Mouse (Mus musculus): ENCODE measurements at regions not wholly inside any gene's neighbourhood (a gene's known extent, or its start where the extent isn't known, plus 50 kb on each side); places are given as distances from the start of the nearest gene placed in this dataset.

DNA sequence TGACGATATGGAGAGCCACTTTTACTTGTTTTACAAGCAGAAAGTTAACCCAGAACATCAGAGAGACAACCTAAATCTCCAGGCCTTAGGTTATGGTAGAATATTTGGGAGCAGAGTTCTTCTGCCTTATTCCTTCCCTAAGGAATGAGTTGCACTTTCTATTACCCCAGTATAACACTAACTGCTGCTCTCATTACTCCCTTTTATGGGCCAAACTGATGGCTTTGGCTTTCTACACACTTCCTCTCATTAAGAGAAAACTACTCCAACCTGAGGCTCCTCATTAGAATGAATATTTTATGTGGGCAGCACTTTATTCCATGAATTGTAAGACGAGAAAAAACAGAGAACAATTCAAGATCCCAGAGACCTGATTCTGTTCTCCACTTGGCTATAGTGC, 289.0 kb upstream of the Tnc start:
- H3K4me1 ChIP-seq (ENCODE audit: control insufficient read depth, insufficient read depth, low read length) = no peaks in the 10 kb centered on the region
- no peak for DNase-seq (ENCODE audit: low spot score)
- H3K27ac ChIP-seq (replicated peaks; ENCODE audit: low read depth, low read length) = no peak overlapping the region
- no peak for ATAC-seq (ENCODE audit: insufficient number of reproducible peaks, low FRiP score, low TSS enrichment, low read depth)
- no peak overlapping the region for H3K4me2 ChIP-seq (ENCODE audit: low read depth, severe bottlenecking)
- WGBS = 45% methylated on average over 2 of the region's 2 CpGs
- H3K4me3 ChIP-seq (ENCODE audit: low read depth, low read length) = no peak overlapping the region
- H3K27me3 ChIP-seq (ENCODE audit: control insufficient read depth, insufficient read depth, low read length) = no peaks in the 10 kb centered on the region
- H3K9ac ChIP-seq (ENCODE audit: low read length) = no peak overlapping the region
- H3K36me3 ChIP-seq (ENCODE audit: control insufficient read depth, insufficient read depth, low read length) = no peaks in the 10 kb centered on the region
- H3K9me3 ChIP-seq (ENCODE audit: control insufficient read depth, low read length) = no peaks in the 10 kb centered on the region

GRCm38 (mm10) chr4:64330213-64330612, 283.4 kb upstream of the Tnc start:
- Histone ChIP-seq H3K9me3 (ENCODE audit: control insufficient read depth, low read length) (no peaks in the 10 kb centered on the region), H3K27me3 (ENCODE audit: control insufficient read depth, insufficient read depth, low read length) (no peaks in the 10 kb centered on the region), H3K4me3 (ENCODE audit: low read depth, low read length) (no peak overlapping the region), H3K27ac (replicated peaks; ENCODE audit: low read depth, low read length) (no peak overlapping the region), H3K4me2 (ENCODE audit: low read depth, severe bottlenecking) (no peak overlapping the region), H3K36me3 (ENCODE audit: control insufficient read depth, insufficient read depth, low read length) (no peaks in the 10 kb centered on the region), H3K9ac (ENCODE audit: low read length) (no peak overlapping the region), H3K4me1 (ENCODE audit: control insufficient read depth, insufficient read depth, low read length) (no peaks in the 10 kb centered on the region)
- WGBS = 61% methylated on average over 3 of the region's 3 CpGs
- DNase-seq (ENCODE audit: low spot score) (no peak), ATAC-seq (ENCODE audit: insufficient number of reproducible peaks, low FRiP score, low TSS enrichment, low read depth) (no peak)

GRCm38 (mm10) chr4:64324391-64324790, 277.6 kb upstream of the Tnc start:
- 72% methylated on average over 3 of the region's 3 CpGs for WGBS
- Histone ChIP-seq H3K9me3 (ENCODE audit: control insufficient read depth, low read length) (no peaks in the 10 kb centered on the region), H3K27ac (replicated peaks; ENCODE audit: low read depth, low read length) (no peak overlapping the region)

DNA sequence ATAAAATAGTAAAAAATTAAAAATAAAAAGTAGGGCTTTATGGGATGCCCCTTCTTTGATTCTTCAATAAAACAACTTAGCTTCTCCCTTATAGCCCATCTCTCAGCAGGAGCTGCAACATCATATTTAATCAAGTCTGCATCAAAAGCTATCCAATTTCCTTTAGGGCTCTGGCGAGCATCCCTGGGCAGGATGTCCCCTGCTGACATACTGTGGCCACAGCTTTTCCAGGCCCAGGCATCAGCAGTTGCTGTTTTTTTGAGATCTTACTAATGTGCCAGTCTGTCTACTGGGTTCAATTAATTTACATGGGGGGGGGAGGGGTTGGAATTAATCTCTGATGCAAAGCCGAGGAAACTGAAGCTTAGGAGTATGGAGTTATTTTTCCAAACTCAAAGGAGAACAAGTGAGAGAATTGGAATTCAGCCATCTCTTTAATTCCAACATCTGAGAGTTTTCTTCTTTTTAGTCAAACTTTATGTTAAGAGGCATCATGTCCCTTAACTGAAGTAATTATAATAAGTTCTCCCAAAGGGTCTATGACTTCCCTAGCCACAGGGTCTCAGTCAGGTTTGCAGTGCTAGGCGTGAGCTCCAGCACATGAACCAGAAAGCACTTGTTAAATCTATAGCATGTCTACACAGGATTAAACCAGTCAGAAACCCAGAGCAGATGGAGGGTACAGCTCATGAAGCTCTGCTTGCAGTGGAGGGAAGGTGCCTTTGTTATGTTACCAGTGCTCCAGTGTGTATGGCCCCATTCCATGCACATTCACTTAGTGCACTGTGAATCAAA, 269.9 kb upstream of the Tnc start:
- no peak overlapping the region for H3K27ac ChIP-seq (replicated peaks; ENCODE audit: low read depth, low read length)
- H3K4me2 ChIP-seq (ENCODE audit: low read depth, severe bottlenecking) = no peak overlapping the region
- no peaks in the 10 kb centered on the region for H3K36me3 ChIP-seq (ENCODE audit: control insufficient read depth, insufficient read depth, low read length)
- no peak overlapping the region for H3K4me3 ChIP-seq (ENCODE audit: low read depth, low read length)
- DNase-seq (ENCODE audit: low spot score) (no peak), ATAC-seq (ENCODE audit: insufficient number of reproducible peaks, low FRiP score, low TSS enrichment, low read depth) (peak; percentile 60; the same call in 1 of the 2 replicates)
- H3K9ac ChIP-seq (ENCODE audit: low read length) = no peak overlapping the region
- H3K27me3 ChIP-seq (ENCODE audit: control insufficient read depth, insufficient read depth, low read length) = no peaks in the 10 kb centered on the region
- no peaks in the 10 kb centered on the region for H3K4me1 ChIP-seq (ENCODE audit: control insufficient read depth, insufficient read depth, low read length)
- H3K9me3 ChIP-seq (ENCODE audit: control insufficient read depth, low read length) = no peaks in the 10 kb centered on the region
- WGBS = 50% methylated on average over 3 of the region's 3 CpGs

More at GRCm38 (mm10) chr4:64324391-64324790, 277.6 kb upstream of the Tnc start:
- ATAC-seq (ENCODE audit: insufficient number of reproducible peaks, low FRiP score, low TSS enrichment, low read depth) (no peak), DNase-seq (ENCODE audit: low spot score) (no peak)
- no peaks in the 10 kb centered on the region for H3K27me3 ChIP-seq (ENCODE audit: control insufficient read depth, insufficient read depth, low read length)
- H3K4me2 ChIP-seq (ENCODE audit: low read depth, severe bottlenecking) = no peak overlapping the region
- H3K36me3 ChIP-seq (ENCODE audit: control insufficient read depth, insufficient read depth, low read length) = no peaks in the 10 kb centered on the region
- no peaks in the 10 kb centered on the region for H3K4me1 ChIP-seq (ENCODE audit: control insufficient read depth, insufficient read depth, low read length)
- no peak overlapping the region for H3K9ac ChIP-seq (ENCODE audit: low read length)
- no peak overlapping the region for H3K4me3 ChIP-seq (ENCODE audit: low read depth, low read length)

DNA sequence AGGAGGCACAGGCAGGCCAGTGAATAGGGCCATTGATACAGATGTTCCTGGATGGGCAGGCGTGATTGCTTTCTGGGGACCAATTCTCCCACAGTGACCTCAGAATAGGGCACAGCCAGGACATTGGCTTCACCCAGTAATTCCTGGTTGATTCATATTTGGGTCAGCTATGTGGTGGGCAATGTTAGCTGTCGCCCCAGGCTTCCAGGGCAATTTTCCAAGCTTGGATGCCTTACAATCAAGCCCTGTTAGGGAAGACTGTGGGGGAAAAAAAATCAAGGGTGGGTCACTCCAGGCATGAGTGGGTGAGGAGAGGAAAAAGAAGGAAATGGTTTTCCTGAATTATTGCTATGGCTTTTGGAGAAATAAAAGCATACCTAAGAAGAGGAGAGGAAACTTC, 250.1 kb upstream of the Tnc start:
- ATAC-seq (ENCODE audit: insufficient number of reproducible peaks, low FRiP score, low TSS enrichment, low read depth) (no peak), DNase-seq (ENCODE audit: low spot score) (no peak)
- no peak overlapping the region for H3K4me3 ChIP-seq (ENCODE audit: low read depth, low read length)
- H3K4me1 ChIP-seq (ENCODE audit: control insufficient read depth, insufficient read depth, low read length) = no peaks in the 10 kb centered on the region
- no peaks in the 10 kb centered on the region for H3K27me3 ChIP-seq (ENCODE audit: control insufficient read depth, insufficient read depth, low read length)
- 85% methylated on average over 2 of the region's 2 CpGs for WGBS
- no peak overlapping the region for H3K27ac ChIP-seq (replicated peaks; ENCODE audit: low read depth, low read length)
- no peaks in the 10 kb centered on the region for H3K36me3 ChIP-seq (ENCODE audit: control insufficient read depth, insufficient read depth, low read length)
- no peak overlapping the region for H3K9ac ChIP-seq (ENCODE audit: low read length)
- H3K4me2 ChIP-seq (ENCODE audit: low read depth, severe bottlenecking) = no peak overlapping the region
- no peaks in the 10 kb centered on the region for H3K9me3 ChIP-seq (ENCODE audit: control insufficient read depth, low read length)

GRCm38 (mm10) chr4:64282471-64282870, 235.7 kb upstream of the Tnc start:
- Histone ChIP-seq H3K4me3 (ENCODE audit: low read depth, low read length) (no peak overlapping the region), H3K9me3 (ENCODE audit: control insufficient read depth, low read length) (no peaks in the 10 kb centered on the region), H3K27ac (replicated peaks; ENCODE audit: low read depth, low read length) (no peak overlapping the region), H3K9ac (ENCODE audit: low read length) (no peak overlapping the region), H3K27me3 (ENCODE audit: control insufficient read depth, insufficient read depth, low read length) (no peaks in the 10 kb centered on the region), H3K4me2 (ENCODE audit: low read depth, severe bottlenecking) (no peak overlapping the region), H3K36me3 (ENCODE audit: control insufficient read depth, insufficient read depth, low read length) (no peaks in the 10 kb centered on the region), H3K4me1 (ENCODE audit: control insufficient read depth, insufficient read depth, low read length) (no peaks in the 10 kb centered on the region)
- 67% methylated on average over 1 of the region's 1 CpGs for WGBS
- ATAC-seq (ENCODE audit: insufficient number of reproducible peaks, low FRiP score, low TSS enrichment, low read depth) (no peak), DNase-seq (ENCODE audit: low spot score) (no peak)

DNA sequence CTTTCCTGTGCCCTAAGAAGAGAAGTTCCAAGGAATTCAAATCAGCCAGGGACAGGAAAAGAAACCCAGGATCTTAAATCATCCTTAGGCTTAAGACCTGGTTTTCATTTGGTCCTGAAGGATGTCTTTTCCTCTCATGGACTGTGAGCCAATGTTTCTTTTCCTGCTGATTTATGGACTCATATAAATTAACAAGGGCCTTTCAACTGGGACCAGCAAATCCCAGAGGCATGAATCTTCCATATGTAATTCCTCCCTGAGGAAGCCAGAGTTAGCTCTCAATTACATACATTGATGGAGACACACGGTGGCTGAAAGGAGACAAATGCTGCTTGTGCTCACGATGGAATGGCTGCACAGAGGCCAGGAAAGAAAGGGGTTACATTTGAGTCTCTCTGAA, 230.2 kb upstream of the Tnc start:
- H3K4me1 ChIP-seq (ENCODE audit: control insufficient read depth, insufficient read depth, low read length) = peaks cover 2% of the 10 kb centered on the region; the same call in 1 of the 2 replicates
- H3K9ac ChIP-seq (ENCODE audit: low read length) = no peak overlapping the region
- H3K4me2 ChIP-seq (ENCODE audit: low read depth, severe bottlenecking) = no peak overlapping the region
- H3K27ac ChIP-seq (replicated peaks; ENCODE audit: low read depth, low read length) = no peak overlapping the region
- H3K27me3 ChIP-seq (ENCODE audit: control insufficient read depth, insufficient read depth, low read length) = no peaks in the 10 kb centered on the region
- no peaks in the 10 kb centered on the region for H3K36me3 ChIP-seq (ENCODE audit: control insufficient read depth, insufficient read depth, low read length)
- no peak overlapping the region for H3K4me3 ChIP-seq (ENCODE audit: low read depth, low read length)
- DNase-seq (ENCODE audit: low spot score) = peak; percentile 43
- H3K9me3 ChIP-seq (ENCODE audit: control insufficient read depth, low read length) = no peaks in the 10 kb centered on the region
- ATAC-seq (ENCODE audit: insufficient number of reproducible peaks, low FRiP score, low TSS enrichment, low read depth) = no peak
- WGBS = 10% methylated on average over 2 of the region's 2 CpGs

DNA sequence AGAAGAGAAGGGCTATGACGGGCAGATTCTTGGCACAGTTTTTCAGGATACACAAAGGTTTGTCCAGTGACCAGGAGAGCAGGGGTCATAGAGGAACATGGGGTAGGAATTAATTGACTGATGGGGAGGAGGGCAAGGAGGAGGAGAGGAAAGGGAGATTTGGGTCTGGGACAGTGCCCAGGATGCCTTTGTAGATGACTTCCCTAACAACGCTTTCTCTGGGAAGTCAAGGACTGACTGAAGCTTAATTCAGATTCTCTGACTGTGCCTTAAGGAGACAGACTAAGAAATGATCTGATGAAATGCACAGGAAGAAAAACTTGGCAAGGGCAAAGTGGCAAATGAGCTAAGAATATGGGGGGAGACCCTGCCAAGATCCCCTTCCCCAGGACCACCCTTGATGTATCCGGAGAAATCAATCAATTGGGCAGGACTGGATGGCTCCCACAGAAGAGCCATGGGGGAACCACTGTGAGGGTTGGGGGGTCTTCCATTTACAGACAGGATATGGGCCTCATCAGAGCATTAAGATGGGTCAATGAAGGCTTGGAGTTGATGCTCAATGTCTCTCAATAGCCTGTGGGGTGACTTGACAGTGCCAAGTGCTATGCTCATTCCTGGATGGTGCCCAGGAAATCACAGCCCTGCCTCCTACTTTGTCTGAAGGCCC, 227.6 kb upstream of the Tnc start:
- ATAC-seq (ENCODE audit: insufficient number of reproducible peaks, low FRiP score, low TSS enrichment, low read depth) = no peak
- WGBS = 91% methylated on average over 3 of the region's 3 CpGs

More for the DNA sequence above, 227.6 kb upstream of the Tnc start:
- Histone ChIP-seq H3K4me1 (ENCODE audit: control insufficient read depth, insufficient read depth, low read length) (peaks cover 5% of the 10 kb centered on the region), H3K9me3 (ENCODE audit: control insufficient read depth, low read length) (no peaks in the 10 kb centered on the region), H3K4me2 (ENCODE audit: low read depth, severe bottlenecking) (no peak overlapping the region), H3K27ac (replicated peaks; ENCODE audit: low read depth, low read length) (no peak overlapping the region), H3K9ac (ENCODE audit: low read length) (no peak overlapping the region), H3K27me3 (ENCODE audit: control insufficient read depth, insufficient read depth, low read length) (no peaks in the 10 kb centered on the region), H3K36me3 (ENCODE audit: control insufficient read depth, insufficient read depth, low read length) (no peaks in the 10 kb centered on the region), H3K4me3 (ENCODE audit: low read depth, low read length) (no peak overlapping the region)
- no peak for DNase-seq (ENCODE audit: low spot score)
